Mouse (Mus musculus): ENCODE data around the gene Cfap97. TPM values are rescaled to one million over a fixed set of nuclear protein-coding genes. Genes with fewer than 3 reads are reported as not detected.
A peak's percentile ranks its signal among the peaks of the same experiment; 100 is the strongest.

Cfap97 gene
- polyA plus RNA-seq, 1 experiment = 91.9 TPM

DNA sequence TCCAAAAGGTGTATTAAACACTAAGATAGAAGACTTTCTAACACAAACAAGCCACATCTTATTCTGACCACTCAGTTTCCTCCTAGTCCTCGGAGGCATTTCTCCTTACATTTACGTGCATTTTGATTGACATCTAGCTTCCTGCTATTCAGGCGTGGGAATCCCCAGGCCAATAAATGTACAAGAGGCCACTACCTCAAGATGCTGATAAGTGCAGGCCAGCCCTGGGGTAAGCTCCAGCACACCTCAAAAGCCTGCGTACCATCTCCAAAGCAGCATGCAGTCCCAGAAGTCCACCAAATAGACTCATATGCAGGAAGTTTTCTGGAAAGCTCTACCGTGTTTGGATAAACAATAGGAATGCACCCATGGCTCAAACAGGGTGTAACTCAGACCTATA, 8.1 kb upstream of the Cfap97 start:
- Histone ChIP-seq H3K4me3 (ENCODE audit: control insufficient read depth, low read depth, low read length) (no peak overlapping the region), H3K27ac (ENCODE audit: control insufficient read depth, insufficient read depth, low read depth, low read length) (no peak overlapping the region), H3K36me3 (ENCODE audit: control insufficient read depth, insufficient read depth, low read length) (no peaks in the 10 kb centered on the region), H3K4me1 (ENCODE audit: control insufficient read depth, insufficient read depth, low read length) (no peaks in the 10 kb centered on the region), H3K27me3 (ENCODE audit: control insufficient read depth, insufficient read depth, low read length) (no peaks in the 10 kb centered on the region)
- TF ChIP-seq POLR2A (IDR thresholded peaks at IDR 0.05; ENCODE audit: control insufficient read depth, low read depth, low read length) (no peak), CTCF (IDR thresholded peaks at IDR 0.05; ENCODE audit: control insufficient read depth, insufficient read depth, insufficient replicate concordance, low read depth, low read length) (no peak)

DNA sequence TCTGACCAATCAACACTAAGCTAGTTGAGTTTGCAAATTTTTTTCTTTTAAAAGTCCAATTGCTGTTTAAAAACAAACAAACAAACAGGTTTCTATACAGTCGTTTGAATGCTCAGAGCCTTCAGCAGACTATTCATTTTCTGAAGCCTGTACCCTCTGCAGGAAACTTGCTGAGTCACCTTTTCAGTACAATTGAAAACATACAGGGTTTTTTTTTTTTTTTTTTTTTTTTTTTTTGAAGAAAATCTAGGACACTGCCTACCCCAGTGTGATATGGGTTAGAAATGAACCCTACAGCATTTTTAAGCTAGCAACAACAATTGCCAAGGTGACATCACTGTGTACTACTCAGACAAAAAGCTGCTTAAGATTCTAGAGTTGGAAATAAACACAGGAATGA, 7.6 kb upstream of the Cfap97 start:
- H3K4me3 ChIP-seq (ENCODE audit: control insufficient read depth, low read depth, low read length) = no peak overlapping the region
- TF ChIP-seq POLR2A (IDR thresholded peaks at IDR 0.05; ENCODE audit: control insufficient read depth, low read depth, low read length) (no peak), CTCF (IDR thresholded peaks at IDR 0.05; ENCODE audit: control insufficient read depth, insufficient read depth, insufficient replicate concordance, low read depth, low read length) (no peak)
- no peaks in the 10 kb centered on the region for H3K4me1 ChIP-seq (ENCODE audit: control insufficient read depth, insufficient read depth, low read length)
- H3K27me3 ChIP-seq (ENCODE audit: control insufficient read depth, insufficient read depth, low read length) = no peaks in the 10 kb centered on the region
- no peaks in the 10 kb centered on the region for H3K36me3 ChIP-seq (ENCODE audit: control insufficient read depth, insufficient read depth, low read length)
- no peak overlapping the region for H3K27ac ChIP-seq (ENCODE audit: control insufficient read depth, insufficient read depth, low read depth, low read length)

DNA sequence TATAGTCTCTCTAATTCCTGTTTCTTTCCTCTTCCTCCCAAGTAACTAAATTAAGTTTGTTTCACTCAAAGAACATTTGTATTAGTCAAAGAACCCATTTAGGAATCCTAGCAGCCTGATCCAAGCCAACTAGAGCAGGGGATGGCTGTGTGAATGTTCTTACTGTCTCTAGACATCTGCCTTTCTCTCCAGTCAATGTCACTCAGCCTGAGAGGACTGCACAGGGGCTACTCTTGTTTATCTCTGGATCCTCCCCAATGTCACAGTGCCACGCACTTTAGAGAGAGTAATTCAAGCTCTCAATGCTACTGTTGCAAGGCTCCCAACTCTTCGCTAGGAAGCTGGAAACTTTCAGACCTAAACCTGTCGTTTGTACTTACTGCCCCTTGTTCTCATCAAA, 5.4 kb upstream of the Cfap97 start:
- H3K4me1 ChIP-seq (ENCODE audit: control insufficient read depth, insufficient read depth, low read length) = no peaks in the 10 kb centered on the region
- no peak overlapping the region for H3K27ac ChIP-seq (ENCODE audit: control insufficient read depth, insufficient read depth, low read depth, low read length)
- H3K27me3 ChIP-seq (ENCODE audit: control insufficient read depth, insufficient read depth, low read length) = no peaks in the 10 kb centered on the region
- H3K4me3 ChIP-seq (ENCODE audit: control insufficient read depth, low read depth, low read length) = no peak overlapping the region
- H3K36me3 ChIP-seq (ENCODE audit: control insufficient read depth, insufficient read depth, low read length) = no peaks in the 10 kb centered on the region
- no peak for TF ChIP-seq POLR2A (IDR thresholded peaks at IDR 0.05; ENCODE audit: control insufficient read depth, low read depth, low read length)
- TF ChIP-seq CTCF (IDR thresholded peaks at IDR 0.05; ENCODE audit: control insufficient read depth, insufficient read depth, insufficient replicate concordance, low read depth, low read length) = no peak

DNA sequence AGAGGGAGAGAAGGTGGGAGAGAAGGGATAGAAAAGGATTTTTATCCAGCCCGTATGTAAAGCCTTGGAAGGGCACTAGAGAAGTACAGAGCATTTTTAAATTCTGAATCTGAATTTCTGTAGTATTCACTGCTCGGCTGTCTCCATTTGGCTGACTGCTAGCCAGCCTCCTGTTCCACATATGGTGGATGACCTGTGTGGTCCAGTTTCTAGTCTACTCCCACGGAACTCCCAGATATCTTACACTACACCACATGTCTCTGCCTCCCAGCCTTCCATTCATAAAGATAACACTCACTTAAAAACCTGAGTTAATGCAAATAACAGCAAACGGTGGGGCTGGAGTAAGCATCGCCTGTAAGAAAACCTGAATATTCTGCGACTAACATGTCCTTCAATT, 2.3 kb upstream of the Cfap97 start:
- TF ChIP-seq CTCF (IDR thresholded peaks at IDR 0.05; ENCODE audit: control insufficient read depth, insufficient read depth, insufficient replicate concordance, low read depth, low read length) (no peak), POLR2A (IDR thresholded peaks at IDR 0.05; ENCODE audit: control insufficient read depth, low read depth, low read length) (no peak)
- Histone ChIP-seq H3K27ac (ENCODE audit: control insufficient read depth, insufficient read depth, low read depth, low read length) (no peak overlapping the region), H3K4me1 (ENCODE audit: control insufficient read depth, insufficient read depth, low read length) (no peaks in the 10 kb centered on the region; the same call in 1 of the 2 replicates), H3K36me3 (ENCODE audit: control insufficient read depth, insufficient read depth, low read length) (no peaks in the 10 kb centered on the region; the same call in 1 of the 2 replicates), H3K4me3 (ENCODE audit: control insufficient read depth, low read depth, low read length) (no peak overlapping the region), H3K27me3 (ENCODE audit: control insufficient read depth, insufficient read depth, low read length) (no peaks in the 10 kb centered on the region)

DNA sequence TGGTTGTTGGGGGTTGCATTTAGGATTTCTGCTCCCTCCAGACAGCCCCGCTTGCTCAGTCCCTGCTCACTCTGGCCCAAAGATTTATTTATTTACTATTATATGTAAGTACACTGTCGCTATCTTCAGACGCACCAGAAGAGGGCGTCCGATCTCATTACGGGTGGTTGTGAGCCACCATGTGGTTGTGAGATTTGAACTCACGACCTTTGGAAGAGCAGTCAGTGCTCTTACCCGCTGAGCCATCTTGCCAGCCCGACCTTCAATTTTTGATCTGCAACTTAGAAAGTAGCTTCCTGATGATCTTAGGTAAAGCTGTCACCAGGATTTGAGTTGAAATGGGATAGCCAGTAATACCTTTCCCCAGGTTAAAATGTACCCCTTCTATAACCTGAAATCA, 1.8 kb upstream of the Cfap97 start:
- TF ChIP-seq POLR2A (IDR thresholded peaks at IDR 0.05; ENCODE audit: control insufficient read depth, low read depth, low read length) = no peak
- TF ChIP-seq CTCF (IDR thresholded peaks at IDR 0.05; ENCODE audit: control insufficient read depth, insufficient read depth, insufficient replicate concordance, low read depth, low read length) = no peak
- H3K4me1 ChIP-seq (ENCODE audit: control insufficient read depth, insufficient read depth, low read length) = no peaks in the 10 kb centered on the region; the same call in 1 of the 2 replicates
- H3K36me3 ChIP-seq (ENCODE audit: control insufficient read depth, insufficient read depth, low read length) = no peaks in the 10 kb centered on the region; the same call in 1 of the 2 replicates
- no peak overlapping the region for H3K27ac ChIP-seq (ENCODE audit: control insufficient read depth, insufficient read depth, low read depth, low read length)
- no peak overlapping the region for H3K4me3 ChIP-seq (ENCODE audit: control insufficient read depth, low read depth, low read length)
- H3K27me3 ChIP-seq (ENCODE audit: control insufficient read depth, insufficient read depth, low read length) = no peaks in the 10 kb centered on the region

DNA sequence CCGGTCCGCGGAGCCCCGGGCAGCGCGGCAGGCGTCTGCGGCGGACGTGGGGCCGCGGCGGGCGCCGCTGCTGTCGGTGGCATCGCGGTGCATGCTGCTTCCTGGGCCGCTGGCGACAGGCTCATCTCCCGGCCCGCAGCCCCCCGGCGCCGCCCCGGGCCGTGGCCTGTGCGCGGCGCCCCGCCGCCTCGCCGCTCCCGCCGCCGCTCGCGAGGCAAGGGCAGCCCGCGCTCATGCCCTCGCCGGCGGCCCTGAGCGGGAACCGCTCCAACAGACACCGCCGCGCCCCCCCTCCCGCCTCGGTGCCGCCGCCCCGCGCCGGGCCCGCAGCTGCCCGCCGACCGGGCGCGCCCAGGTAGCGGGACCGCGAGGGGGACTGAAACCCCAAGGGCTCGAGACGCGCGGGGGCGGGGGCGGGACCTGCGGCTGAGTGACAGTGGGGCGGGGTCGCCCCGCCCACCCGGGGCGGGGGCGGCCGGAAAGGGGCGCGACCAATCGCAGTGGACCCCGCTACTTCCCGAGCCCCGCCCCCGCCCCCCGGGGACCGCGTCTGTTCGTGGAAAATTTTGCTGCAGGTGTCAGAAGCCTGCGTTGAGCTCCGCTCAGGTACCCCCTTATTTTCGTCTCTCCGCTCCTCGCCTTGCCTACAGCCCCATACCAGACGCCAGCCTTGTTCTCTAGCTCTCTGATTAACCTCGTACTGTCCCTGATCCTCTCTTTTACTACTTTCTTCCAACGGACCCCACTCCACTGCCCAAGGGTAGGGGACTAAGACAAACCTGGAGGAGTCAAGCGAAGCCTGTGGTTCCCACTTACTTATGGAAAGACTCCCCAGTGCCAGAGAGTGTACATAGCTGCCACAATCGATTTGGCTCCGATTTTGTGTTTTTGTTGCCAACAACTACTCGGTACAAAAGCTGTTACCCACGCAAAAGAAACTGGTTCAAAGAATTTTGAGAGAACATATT, 777 bp downstream of the Cfap97 start, which contains the start of gene Snx25:
TSS of gene Snx25 (minus strand) at position 96 of the 968 bp plus-strand sequence.
- Histone ChIP-seq H3K27me3 (ENCODE audit: control insufficient read depth, insufficient read depth, low read length) (no peaks in the 10 kb centered on the region), H3K36me3 (ENCODE audit: control insufficient read depth, insufficient read depth, low read length) (no peaks in the 10 kb centered on the region; the same call in 1 of the 2 replicates), H3K4me3 (ENCODE audit: control insufficient read depth, low read depth, low read length) (peak within 1 kb of the TSS; percentile 92), H3K4me1 (ENCODE audit: control insufficient read depth, insufficient read depth, low read length) (no peaks in the 10 kb centered on the region; the same call in 1 of the 2 replicates), H3K27ac (ENCODE audit: control insufficient read depth, insufficient read depth, low read depth, low read length) (peak within 1 kb of the TSS; percentile 66)
- no peak for TF ChIP-seq CTCF (IDR thresholded peaks at IDR 0.05; ENCODE audit: control insufficient read depth, insufficient read depth, insufficient replicate concordance, low read depth, low read length)
- peak; percentile 32; the same call in 1 of the 2 replicates for TF ChIP-seq POLR2A (IDR thresholded peaks at IDR 0.05; ENCODE audit: control insufficient read depth, low read depth, low read length)

DNA sequence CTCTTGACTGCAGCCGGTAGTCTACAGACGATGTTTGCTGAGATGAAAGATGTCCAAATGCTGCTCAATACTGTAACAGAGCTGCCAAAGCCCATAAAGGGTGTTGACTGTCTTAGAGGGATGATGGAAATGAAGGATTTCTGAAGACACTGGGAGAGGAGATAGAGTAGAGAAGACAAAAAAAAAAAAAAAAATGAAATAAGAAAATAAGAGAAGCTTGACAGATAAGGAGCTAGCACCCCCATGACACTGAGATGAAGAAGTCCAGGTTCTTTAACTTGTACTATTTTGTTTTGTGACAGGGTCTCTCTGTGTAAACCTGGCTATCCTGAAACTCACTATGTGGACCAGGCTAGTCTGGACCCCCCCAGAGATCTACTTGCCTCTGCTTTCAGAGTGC, 1.5 kb downstream of the Cfap97 start:
- peak overlapping the region; percentile 91; the same call in 1 of the 2 replicates for H3K4me3 ChIP-seq (ENCODE audit: control insufficient read depth, low read depth, low read length)
- TF ChIP-seq POLR2A (IDR thresholded peaks at IDR 0.05; ENCODE audit: control insufficient read depth, low read depth, low read length) = no peak
- no peak for TF ChIP-seq CTCF (IDR thresholded peaks at IDR 0.05; ENCODE audit: control insufficient read depth, insufficient read depth, insufficient replicate concordance, low read depth, low read length)
- no peaks in the 10 kb centered on the region; the same call in 1 of the 2 replicates for H3K4me1 ChIP-seq (ENCODE audit: control insufficient read depth, insufficient read depth, low read length)
- no peaks in the 10 kb centered on the region; the same call in 1 of the 2 replicates for H3K36me3 ChIP-seq (ENCODE audit: control insufficient read depth, insufficient read depth, low read length)
- no peaks in the 10 kb centered on the region for H3K27me3 ChIP-seq (ENCODE audit: control insufficient read depth, insufficient read depth, low read length)
- H3K27ac ChIP-seq (ENCODE audit: control insufficient read depth, insufficient read depth, low read depth, low read length) = no peak overlapping the region
